Mouse (Mus musculus) gastrocnemius, postnatal 4 days (tissue): ENCODE measurements at regions not wholly inside any gene's neighbourhood (a gene's known extent, or its start where the extent isn't known, plus 50 kb on each side); places are given as distances from the start of the nearest gene placed in this dataset.
A peak's percentile ranks its signal among the peaks of the same experiment; 100 is the strongest.

ENCODE experiments used
- DNase-seq, 2 experiments: peaks; one replicate each; pipeline ENCODE4 v3.0.0; 2021 to 2022; ENCODE audit warnings: low spot score in 2 of 2, mixed read lengths in 2 of 2

GRCm38 (mm10) chr8:112219656-112220055 is 204.8 kb upstream of the Gm6793 start:
- no peak for DNase-seq

DNA sequence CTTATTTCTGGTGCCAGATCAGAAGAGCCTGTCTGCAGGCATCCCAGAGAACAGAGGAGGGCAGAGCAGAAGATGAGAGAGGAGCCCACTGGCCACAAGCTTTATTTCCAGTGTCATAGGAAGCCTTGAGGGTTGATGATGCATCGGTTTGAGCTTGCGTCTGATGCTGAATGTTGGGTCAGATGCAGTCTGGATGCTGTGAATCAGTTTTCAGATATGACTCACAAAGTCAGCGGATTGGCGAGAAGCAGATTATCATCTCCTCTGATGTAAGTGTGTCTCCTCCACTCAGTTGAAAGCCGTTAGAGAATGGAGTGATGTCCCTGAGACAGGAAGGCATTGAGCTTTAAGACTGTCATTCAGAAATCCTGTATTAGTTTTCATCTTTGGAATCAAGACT is 197.3 kb upstream of the Gm6793 start:
- DNase-seq: no peak

GRCm38 (mm10) chr8:112196423-112196822 is 181.6 kb upstream of the Gm6793 start:
- no peak for DNase-seq

- no peak for DNase-seq
Measured at GRCm38 (mm10) chr8:112195880-112196279, 181.0 kb upstream of the Gm6793 start.

DNA sequence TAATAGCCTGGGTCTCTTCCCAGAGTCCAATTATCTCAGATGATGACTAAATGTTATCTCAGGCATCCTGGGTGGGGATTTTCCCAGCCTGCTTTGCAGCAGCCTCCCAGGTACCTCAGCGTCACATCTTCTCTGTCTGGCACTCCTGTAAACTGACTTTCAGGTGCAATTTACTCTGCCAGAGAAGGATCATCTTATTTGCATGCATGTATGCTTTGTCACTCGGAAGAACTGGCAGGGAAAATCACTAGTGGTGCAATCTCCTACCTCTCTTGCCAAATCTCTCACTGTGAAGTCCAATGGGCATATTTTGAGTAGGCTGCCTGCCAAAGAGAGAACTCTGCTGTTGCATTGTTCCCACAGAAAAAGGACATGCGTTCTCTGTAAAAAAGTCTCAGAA is 177.0 kb upstream of the Gm6793 start:
- DNase-seq: no peak

DNA sequence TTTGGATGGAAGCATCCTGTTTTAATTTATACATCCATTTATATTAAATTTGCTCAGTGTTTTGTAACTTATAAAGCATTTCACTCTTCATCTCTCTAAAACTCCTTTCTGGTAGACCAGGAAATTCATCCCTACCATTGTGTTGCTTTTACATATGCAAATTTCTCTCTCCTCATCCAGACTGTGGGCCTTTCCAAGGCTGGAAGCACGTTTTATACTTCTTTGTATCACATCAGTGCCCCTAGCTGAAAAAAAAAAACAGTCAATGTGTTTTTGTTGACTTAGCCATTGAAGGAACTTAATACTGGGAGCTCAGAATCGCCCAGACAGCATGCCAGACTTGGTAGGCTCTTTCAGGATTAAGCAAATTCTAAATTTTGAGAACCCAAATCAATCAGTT is 174.9 kb upstream of the Gm6793 start:
- DNase-seq: no peak

GRCm38 (mm10) chr8:112170184-112170583 is 155.3 kb upstream of the Gm6793 start:
- no peak for DNase-seq

DNA sequence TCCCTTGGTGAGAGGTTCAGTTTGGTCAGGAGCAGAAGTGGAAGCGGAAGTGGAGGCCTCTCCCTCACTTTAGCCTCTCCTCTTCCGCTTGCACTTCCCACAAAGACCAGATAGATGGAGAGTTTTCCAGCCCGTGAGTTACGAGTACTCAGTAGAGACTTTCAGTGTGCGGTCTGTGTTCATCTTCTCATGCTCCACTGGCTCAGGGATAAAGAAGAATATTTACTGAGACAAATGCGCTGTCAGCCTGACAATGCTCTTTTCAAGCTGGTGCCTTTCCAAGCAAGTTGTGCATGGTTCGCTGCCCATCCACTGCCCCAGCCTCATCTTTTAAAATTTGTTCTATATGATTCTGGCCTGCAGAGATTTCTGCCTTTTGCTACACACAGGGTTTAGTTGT is 141.8 kb upstream of the Gm6793 start:
- no peak for DNase-seq

DNA sequence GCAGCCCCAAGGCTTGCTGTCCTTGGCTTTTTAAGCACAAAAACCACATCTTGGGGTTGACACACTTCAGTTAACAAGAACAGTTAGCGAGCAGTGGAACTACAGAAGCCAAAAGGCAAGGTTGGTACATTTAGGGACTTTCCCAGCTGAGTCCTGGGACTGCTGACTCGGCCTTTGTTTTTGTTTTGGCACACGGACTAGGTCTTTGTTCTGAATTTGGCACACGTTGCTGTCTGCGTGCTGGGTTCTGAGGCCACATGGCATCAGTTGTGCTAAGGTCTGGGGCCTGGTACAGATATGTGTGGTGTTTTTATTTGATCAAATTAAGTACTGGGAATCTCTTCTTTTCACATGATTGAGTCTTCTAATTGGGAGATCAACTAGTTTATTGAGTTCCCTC is 124.1 kb upstream of the Gm6793 start:
- DNase-seq: no peak

DNA sequence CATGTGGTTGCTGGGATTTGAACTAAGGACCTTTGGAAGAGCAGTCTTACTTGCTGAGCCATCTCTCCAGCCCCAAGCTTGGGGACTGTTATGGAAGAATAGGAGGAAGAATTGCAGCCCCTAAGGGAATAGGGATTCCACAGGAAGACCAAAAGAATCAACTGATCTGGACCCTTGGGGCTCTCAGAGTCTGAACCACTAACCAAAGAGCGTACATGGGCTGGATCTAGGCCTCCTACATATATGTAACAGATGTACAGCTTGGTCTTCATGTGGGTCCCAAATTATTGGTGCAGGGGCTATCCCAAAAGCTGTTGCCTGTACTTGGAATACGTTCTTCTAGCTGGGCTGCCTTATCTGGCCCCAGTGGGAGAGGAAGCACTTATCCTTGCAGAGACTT is 115.4 kb upstream of the Gm6793 start:
- DNase-seq: no peak

- peak; percentile 27 to 53 for DNase-seq
Measured at GRCm38 (mm10) chr8:112128833-112129518, 114.1 kb upstream of the Gm6793 start.

GRCm38 (mm10) chr8:112111950-112112349 is 97.1 kb upstream of the Gm6793 start:
- no peak for DNase-seq

DNA sequence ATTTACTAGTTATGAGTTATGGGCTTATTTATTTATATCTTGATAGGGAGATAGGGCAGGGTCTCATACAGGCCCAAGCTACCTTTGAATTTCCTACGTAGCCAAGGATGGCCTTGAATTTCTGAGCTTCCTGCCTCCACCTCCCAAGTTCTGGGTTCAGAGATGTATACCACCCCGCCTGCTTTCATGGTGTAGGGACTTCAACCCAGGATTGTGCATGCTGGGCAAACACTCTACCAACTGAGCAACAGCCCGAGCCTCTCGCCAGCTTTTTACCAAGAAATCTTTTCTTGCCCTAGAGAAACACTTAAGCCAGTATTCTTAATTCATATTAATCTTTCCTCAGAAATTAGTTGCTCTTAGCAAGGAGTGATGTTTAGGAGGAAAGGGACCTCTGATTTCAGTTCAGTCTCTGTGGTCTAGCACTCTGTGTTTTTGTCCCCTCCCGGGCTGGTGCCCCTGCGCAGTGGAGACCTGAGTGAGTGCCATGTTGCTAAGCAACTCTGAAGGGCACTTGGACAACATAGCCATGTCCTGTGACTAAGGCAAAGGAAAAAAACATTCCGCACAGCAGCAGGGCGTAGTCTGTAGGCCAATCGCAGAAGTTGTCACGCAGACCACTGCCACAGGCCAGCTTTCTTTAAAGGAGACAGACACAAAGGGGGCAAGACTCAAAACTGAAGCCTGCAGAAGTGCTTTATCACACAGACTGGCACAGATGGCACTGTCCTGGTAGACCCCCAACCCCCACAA is 83.2 kb upstream of the Gm6793 start:
- no peak for DNase-seq

DNA sequence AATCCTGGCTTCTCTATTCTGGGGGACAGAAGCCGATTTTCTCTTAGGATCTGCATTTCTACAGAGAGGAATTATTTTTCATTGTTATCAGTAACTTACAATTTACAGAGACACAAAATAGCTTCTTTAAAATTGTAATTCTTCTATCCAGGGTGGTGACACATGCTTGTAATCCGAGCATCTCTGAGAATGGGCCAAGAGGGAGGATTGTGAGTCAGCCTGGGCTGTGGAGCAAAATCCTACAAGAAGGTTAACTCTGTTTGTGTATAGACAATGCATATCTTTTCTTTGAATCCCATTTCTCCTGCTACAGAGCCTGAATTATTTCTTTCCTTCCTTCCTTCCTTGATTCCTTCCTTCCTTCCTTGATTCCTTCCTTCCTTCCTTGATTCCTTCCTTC is 80.0 kb upstream of the Gm6793 start:
- no peak for DNase-seq

GRCm38 (mm10) chr8:112093554-112093953 is 78.7 kb upstream of the Gm6793 start:
- no peak for DNase-seq

DNA sequence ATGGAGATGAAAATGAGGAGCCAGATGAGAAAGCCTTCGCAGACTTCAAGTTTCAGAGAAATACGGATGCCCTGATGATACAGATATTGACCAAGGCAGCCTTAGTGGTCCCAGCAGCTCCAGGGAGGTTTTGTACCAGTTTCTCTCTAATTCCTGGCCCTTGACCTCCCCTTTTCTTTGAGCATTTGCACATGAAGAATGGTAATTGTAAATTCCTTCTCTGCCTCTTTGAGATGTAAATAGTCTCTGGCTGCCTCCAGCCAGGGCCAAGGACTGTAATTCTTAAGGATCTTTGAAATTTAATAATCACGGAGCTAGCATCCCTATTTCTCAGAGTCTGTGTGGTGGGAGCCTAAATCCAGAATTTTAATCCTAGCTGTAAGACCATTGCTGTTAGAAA is 78.0 kb upstream of the Gm6793 start:
- no peak for DNase-seq

DNA sequence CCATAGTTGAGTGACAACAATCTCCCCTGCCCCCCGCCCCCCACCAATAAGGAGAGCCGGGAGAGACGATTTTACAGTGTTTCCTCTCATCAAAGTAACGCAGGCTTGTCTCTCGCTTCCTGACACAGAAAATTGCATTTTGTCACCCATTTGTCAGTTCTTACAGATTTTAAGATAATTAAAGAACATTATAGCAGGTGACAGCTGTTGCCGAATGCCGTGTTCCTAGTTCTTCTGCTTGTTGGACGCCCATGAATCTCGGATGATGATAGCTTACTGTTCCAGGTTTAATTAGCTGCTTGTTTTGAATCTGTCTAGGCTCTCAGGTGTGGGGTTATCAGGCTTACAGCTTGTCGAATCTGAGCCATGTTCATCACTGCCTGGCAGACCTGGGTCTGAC is 63.8 kb upstream of the Gm6793 start:
- DNase-seq: no peak

GRCm38 (mm10) chr8:112072205-112072604 is 57.4 kb upstream of the Gm6793 start:
- DNase-seq: no peak

DNA sequence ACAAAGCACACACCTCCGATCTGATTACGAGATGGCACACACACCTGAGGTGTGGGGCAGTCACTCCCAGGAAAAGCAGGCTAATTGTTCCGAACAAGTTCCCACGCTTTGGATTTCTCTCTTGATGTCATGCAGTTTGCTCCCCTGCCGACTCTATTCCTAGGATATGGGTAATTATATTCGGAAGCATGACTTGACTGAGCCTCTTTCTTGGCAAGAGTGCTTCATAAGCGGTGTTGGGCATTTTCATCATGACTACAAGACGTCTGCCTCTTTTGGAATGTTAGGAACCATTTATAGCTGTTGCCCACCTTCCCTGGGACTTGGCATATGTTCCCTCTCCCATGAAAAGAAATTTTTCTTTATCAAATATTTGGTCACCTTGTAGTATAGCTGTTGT is 55.4 kb upstream of the Gm6793 start:
- no peak for DNase-seq
